Mouse (Mus musculus): ENCODE data around the gene Kdelr3.

The Kdelr3 gene

GRCm38 (mm10) chr15:79575543-79576222 lies 59.5 kb downstream of the Kdelr3 start:
- no peak for DNase-seq

DNA sequence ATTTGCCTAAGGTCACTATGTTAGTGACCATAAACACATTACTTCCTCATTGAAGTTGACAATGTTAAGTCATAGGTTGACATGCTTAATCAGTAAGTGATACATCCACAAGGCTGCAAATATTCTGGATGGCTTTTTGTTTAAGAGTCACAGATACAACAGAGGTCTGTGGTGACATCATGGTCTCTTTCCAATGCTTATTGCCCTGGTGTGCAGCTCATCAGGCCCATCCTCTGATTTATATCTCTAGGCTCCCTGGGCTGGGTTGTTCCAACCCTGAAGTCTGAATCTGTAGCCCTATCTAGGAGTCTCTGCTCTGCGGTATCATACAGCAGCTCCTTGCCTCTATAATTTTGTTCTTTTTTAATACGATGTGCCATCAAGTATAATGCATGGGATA lies 60.7 kb downstream of the Kdelr3 start:
- no peak for DNase-seq

Measured in right cerebral cortex, postnatal 14 days (tissue).